Mouse (Mus musculus) regulatory T cell (primary cell): ENCODE results near the gene Stn1.

Experiments
- in situ Hi-C: fragments of 300-600 bp; cut with MboI, MseI; formaldehyde crosslinking; loops from one replicate; pipeline ENCODE4 v1.15.1; 2025; ENCODE audit warnings: high pct_unique_total_duplicates

Stn1 gene

DNA sequence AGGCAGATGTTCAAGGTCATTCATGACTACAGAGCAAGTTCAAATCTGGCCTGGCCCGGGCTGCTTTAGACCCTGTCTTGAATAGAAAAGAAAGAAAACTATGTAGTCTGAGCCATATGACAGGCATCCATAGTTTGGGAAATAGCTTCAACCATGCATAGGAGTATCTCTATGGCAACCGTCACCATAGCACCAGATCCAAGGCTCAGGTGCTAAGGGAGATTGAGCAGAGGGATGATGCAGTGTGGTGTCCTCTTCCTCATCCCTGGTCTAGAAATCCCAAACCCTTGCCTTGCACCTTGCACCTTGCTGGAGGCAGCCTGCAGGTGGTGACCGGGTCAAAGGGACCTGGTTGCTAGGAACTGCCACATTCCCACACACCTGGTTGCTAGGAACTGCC is 53.2 kb downstream of the Stn1 start:
- in situ Hi-C loops = no loop called here

DNA sequence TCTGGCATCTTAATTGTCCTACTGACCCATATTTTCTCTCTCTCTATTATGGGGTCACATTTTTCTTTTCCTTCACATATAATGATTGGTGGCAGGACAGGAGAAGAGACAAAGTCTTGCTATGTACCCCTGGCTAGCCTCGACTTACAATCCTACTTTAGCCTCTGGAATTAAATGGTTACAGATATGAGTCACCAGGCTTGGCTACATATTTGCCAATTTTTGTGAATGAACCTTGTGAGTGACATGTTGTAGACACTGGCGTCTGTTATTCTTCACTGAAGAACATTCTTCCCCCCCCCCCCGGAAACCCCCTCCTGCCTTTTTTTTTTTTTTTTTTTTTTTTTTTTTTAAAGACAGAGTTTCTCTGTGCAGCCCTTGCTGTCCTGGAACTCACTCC is 54.0 kb downstream of the Stn1 start:
- in situ Hi-C loops = no loop called here

DNA sequence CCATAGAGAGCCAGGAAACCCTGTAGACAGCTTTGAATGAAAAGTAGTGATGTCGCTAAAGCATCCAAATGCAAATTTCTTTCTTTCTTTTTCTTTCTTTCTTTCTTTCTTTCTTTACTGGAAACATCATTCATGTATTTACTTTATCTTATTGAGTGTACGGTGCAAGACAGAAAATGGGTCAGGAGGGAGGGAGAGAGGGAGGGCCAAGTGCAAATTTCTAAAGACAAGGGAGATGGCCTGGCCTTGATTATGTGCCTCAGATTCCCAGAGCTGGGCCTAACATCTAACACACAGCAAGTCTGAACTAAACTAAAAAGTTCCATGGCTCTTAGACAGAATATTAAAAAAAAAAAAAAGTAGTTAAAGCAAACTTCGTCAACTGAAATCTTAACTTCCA is 63.9 kb downstream of the Stn1 start:
- in situ Hi-C loops = no loop called here

DNA sequence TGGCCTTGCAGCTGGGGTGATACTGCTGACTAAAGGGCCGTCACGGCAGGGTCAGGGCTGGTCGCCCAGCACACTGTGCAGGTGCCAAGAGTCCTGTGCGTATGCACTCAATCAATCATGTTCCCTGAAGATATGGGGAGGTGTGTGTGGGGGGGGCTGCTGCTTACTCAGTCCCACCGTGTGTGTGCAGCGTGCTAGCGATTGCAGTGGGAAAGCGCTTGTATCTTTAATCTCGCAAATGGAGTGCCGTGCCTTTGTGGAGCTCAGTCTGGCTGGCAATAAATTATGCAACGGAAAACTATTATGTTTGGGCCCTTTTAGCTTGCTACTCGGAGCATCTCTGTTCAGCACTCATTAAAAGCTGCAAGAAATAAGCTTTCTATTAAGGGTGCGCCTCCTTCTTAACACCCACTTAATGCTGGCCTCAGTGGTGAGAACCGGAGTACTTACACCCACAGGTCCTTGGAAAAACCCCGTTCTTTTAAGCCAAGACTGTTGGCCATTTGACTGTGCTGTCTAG is 64.4 kb downstream of the Stn1 start:
- in situ Hi-C loops = no loop called here

DNA sequence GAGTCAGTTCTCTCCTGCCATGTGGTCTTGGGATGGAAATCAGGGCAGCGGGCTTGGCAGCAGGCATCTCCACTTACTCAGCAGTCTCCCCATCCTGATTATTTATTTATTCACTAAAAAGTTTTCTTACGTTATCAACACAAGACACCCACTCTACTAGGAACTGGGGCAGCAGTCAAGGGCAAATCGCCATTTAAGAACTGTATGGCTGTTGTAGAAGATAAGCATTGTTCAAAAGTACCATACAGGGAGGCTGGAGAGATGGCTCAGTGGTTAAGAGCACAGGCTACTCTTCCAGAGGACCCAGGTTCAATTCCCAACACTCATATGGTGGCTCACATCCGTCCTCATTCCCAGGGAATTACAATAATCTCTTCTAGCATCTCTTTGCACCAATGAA is 65.5 kb downstream of the Stn1 start:
- in situ Hi-C loops = no loop called here

DNA sequence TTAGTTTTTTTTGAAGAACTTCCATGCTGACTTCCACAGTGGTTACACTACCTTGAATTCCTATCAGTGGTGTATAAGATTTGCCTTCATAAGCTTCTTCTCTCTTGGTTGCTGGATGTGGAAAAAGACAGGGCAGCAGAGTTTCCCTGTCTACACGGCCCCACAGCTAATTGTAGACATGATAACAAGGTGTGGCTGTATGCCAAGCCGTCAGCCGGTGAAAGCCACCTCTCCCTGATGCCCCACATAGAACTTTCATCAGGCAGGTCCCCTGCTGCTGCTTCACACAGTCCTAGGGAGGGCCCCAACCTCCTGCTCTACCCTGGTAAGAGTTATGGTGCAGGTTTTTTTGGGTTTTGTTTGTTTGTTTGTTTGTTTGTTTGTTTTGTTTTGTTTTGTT is 68.6 kb downstream of the Stn1 start:
- in situ Hi-C loops = no loop called here

DNA sequence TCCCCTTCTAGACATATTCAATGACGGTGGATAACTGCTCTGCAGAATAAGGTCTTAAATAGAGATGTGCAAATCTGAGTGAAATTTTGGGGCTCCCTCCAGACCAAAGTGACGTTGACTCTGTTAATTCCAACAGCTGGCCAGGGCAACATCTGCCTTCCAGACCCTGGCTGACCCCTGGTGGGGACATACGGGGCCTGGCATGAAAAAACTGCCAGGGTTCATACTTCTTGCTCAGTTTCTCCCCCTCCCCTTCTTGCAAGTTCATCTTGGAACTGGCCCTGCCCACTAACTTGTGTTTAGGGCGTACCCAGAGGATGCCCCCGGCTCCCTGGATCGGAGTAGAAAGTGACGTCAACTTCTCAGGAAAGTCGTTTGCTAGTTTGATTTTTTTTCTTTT is 70.5 kb downstream of the Stn1 start:
- in situ Hi-C loops = no loop called here

DNA sequence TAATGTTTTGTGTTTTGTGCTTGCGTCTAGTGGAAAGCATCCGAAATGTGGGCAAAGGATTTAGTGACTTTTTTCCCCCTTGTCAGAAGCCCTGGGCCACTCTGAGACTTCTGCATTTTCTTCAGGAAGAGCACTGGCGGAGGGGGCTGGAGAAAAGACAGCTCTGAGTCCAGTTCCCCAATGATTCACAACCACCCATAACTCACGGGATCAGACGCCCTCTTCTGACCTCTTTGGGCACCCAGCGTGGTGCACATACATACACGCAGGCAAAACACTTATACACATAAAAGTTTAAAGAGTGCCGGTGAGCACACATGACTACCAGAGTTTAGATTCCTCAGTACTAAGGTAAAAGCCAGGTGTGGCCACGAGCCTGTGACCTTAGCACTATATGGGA is 71.8 kb downstream of the Stn1 start:
- in situ Hi-C loops = no loop called here

DNA sequence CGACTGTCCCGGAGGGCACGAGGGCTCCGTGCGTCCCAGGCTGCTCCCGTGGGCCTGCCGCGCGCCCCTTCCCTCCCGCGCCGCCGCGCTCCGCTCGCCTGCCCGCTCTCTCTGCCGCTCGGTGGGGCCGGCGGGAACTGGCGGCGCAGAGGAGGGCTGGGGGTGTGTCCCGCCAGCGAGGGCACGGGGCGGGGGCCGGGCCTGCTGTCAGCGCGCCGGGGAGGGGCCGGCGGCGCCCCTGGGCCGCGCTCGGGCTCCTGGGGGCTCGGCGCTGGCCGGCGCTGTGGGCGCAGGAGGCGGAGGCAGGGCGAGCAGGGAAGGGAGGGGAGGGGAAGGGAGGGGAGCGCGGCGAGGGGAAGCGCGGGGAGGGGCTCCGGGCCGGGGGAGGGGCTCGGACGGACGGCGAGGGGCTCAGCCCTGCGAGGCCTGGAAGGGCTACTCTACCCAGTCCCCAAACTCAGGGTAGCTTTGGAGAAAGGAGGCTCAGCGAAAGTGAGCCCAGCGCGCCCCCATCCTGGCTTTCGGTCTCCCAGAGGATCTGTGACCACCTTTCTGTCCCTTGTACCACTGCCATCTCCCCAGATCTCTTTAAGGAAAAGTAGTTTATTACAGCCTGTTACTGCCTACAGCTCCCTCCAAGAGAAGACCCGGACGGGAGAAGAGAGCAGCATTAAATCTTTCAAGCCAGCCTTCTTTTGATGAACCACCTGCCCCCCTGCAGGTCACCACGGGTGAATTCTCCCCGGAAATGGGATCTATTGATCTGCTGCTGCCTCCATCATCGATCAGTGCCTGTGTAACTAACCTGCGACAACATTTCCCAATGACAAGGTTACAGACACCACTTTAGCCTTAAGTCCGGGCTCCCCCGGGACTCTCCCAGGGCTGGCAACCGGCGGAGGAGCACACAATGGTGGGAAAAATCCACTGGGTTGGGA is 72.7 kb downstream of the Stn1 start, which contains the start of gene Sh3pxd2a:
TSS of gene Sh3pxd2a (minus strand) at position 98 of the 938 bp plus-strand sequence.
- in situ Hi-C loops = loop anchor here (5.0 kb wide), 1 partner anchor 107 kb away; no protein-coding TSS in a partner anchor

DNA sequence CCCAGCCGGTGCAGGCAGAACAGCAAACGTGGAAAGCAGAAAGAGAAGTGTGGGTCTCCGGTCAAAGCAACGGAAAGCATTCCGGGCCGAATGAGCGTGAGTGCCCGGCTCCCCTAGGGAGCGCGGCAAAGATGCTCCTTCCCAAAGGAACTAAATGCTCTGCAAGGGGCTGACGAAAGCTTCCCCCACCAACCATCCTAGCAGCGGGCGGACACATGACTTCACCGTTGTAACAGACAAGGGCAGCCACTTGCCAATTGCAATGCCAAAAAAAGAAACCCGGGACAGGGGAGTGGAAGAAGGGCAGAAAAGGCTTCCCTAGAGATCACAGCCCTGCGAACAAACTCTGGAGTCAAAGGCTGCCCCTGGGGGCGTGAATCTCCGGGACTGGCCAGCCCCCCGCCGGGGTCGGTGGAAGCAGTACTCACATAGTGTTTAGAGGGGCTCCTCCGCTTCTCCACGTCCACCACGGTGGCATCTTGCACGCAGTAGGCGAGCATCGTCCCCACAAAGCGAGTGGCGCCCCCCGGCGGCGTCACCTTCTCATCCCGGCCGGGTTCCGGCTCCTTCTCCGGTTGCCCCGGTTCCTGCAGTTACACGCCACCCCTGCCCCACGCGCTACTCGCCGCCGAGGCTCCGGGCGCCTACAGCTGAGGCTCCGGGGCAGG is 73.5 kb downstream of the Stn1 start:
- in situ Hi-C loops = loop anchor here (5.0 kb wide), 1 partner anchor 106 kb away; no protein-coding TSS in a partner anchor

DNA sequence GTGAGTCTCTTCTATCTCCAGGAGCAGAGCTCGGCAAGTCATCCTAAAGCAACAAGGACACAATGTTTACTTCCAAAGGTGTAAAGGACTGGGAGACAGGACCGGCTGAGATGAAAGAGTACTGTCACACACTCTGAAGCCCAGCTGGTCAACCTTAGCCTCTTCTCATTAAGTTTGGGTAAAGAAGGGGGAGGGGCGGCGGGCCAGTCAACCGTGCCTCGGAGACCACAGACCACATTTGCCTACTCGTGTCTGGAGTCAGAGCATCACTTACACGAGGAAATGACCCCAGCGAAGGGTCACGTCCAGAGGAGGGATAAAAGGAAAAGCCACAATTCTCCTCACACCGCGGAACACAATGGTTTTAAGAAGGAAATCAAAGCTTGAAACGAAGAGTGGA is 74.1 kb downstream of the Stn1 start:
- in situ Hi-C loops = loop anchor here (5.0 kb wide), 1 partner anchor 106 kb away; no protein-coding TSS in a partner anchor

DNA sequence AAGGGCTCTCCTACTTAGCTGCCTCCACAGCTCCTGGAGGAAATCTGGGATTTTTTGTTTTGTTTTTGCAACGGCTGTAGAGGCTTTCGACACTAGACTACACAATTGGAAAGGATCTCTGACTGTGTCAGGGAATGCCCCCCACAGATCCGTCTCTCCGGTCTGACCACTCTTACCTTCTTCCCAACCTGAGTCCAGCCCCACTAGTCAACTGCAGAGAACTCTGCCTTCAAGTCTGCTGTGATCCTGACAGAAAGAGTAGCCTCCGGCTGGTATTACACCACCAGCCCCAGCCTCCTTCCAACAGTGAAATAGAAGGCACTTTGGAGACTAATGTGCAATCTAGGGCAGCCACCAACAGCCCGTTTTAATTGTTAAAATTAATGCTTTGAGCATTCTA is 74.6 kb downstream of the Stn1 start:
- in situ Hi-C loops = loop anchor here (5.0 kb wide), 1 partner anchor 105 kb away; no protein-coding TSS in a partner anchor

DNA sequence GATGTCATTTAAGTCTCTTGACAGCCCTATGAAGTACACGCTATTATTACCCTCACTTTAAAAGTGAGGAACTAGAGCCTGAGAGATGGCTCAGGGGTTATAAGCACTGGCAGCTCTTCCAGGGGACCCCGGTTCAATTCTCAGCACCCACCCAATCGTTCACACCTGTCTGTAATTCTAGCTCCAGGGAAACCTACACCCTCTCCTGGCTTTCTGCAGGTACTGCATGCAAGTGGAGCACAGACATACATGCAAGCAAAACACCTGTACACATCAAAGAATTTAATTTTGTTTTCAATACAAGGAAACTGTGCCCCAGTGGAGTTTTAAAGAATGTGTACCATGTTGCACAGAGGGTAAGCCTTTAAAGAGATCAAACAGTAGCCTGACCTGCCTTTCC is 75.5 kb downstream of the Stn1 start:
- in situ Hi-C loops = loop anchor here (5.0 kb wide), 1 partner anchor 105 kb away; no protein-coding TSS in a partner anchor

DNA sequence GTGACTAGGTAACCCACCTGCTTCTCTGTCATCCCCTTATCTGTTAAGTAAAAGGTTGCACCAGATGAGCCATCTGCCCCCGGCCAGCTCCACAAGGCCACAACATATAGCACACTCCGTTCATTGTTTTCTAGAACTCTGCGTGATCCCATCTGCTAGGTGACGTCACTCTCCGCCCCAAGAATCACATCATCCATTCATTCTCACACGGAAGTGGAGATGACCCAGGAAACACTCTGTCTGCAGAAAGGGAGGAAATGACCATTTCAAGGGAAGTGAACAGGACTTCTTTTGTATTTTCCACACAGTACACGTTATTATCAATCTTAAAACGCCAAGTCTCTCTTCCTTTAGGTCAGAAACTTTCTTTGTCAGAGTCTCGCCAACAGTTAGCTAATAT is 75.9 kb downstream of the Stn1 start:
- in situ Hi-C loops = loop anchor here (5.0 kb wide), 1 partner anchor 104 kb away; no protein-coding TSS in a partner anchor

DNA sequence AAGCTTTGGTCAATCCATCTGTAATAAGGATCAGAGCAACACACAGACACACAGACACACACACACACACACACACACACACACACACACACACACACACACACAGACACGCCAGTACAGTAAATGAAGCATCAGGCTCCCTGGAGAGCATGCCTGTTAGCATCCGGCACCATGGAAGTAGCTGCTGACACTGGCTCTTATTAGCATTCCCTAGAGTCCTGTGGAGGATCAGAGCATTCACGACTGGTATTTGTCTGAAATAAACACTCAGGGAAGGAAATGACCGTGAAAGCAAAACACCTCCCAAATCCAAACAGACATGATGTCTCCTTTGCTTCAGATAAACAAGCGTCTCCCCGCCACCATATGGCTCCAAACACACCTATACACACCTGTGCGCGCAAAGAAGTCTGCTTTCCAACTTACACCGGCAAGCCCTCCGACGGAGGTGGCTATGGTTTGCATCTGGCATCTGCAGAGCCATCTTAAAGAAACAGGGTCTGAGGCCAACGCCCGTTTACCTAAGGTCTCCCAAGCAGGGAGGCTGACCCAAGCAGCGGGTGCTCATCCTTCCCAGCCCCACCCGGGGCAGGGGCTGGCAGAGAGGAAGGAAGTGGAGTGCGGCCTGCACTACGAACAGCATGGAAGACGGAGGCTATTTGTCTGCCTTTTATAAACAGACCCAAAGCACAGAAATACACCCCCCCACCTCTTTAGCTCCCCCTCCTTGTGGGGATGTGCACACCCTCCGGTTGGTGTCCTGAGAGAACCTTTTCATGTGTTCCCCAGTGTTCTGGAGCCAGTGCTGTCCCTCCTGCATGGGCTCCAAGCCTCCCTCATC is 77.0 kb downstream of the Stn1 start:
- in situ Hi-C loops = loop anchor here (5.0 kb wide), 1 partner anchor 103 kb away; no protein-coding TSS in a partner anchor

DNA sequence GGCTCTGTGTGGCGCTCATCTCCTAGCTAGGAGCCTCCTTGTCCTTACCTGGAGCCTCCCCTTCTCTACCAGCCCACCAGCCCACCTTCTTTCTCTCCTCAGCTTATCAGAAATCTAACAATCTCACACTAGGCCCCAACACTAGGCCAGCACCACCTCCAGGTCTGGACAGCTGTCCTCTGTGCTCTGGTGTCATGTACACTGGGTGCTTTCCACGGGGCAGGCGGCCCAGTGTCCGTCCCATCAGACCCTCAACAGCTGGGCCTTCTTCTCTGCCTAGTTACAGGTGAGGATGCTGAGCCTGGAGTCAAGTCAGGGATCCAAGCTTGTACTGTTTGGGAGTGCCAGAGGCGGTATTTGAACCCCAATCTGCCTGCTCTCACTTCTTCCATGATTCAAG is 78.1 kb downstream of the Stn1 start:
- in situ Hi-C loops = no loop called here

DNA sequence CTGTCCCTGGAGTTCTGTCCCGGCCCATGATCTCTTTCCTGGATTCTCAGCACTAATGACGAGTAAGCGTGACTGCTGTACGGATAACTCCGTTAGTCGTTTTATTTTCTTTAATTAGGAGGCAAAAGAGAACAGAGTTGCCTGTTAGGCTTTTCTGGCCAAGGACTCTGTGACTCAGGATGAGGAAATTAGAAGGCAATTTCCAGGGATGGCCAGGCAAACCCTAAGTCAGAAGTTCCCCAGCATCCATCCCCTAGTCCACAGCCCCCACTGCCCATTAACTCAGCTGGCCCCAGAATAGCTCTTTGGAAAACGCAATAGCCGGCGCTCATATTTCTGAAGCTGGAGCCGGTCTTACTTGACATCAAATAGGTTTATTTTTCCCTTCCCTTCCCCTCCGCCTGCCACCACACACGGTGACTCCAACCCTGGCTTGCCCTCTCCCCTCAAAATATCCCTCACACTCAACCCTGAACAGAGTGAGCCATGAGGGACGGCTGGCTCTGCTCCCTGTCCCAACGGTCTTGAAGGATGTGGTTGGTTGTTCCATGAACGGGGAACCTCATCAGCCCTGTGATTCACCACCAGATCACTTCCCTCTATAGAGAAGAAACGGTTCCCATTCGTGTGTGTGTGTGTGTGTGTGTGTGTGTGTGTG is 78.7 kb downstream of the Stn1 start:
- in situ Hi-C loops = no loop called here

DNA sequence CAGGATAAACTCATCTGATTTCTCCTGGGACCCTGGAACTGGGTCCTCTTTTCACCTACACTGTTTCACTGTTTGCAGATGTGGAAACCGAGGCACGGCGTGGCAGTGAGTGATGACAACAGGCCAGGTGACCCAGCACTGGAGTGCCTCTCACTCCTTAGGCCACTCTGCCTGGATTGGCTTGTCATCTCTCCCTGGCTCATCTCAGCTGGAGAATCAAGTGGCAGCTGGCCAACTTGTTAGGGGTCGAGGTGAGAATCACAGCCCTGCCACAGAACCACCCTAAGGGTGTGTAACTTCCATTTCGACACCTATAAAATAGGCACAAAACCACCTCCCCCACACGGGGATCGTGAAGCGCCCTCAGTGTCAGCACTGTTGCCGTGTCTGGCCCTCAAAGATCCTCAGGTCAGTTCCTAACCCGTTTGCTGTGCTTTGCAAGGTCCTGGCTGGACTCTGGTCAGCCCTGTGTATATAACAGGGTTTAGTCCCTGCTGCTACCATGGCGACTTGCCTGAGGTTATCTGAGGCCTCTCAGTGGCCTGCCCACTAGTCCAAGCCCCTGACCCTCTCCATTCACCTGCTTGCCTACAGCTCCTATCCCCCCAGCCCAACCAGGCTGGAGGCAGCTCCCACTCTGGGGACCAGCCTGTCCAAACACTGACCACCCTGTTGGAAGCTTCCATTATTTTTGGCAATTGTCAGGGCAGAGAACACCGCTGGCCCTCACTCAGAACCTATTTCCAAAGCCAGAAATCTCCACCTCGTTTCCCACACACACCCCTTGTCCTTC is 79.4 kb downstream of the Stn1 start:
- in situ Hi-C loops = no loop called here

DNA sequence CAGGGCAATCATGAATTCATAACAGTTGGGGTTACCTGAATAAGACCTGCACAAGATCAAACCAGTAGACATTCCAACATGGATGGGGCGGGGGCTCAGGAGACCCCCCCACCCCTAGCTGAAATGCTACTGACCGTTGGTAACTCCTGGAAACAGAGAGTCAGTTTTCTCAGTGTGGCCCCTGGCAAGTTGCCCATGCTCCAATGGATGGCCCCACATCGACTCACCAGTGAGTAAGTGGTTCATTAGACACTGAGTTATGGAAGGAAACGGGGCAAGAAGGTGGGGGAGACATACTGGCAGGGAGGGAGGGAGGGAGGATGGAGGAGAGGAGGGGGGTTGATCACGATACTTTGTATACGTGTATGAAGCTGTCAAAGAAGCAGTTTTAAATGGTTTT is 81.3 kb downstream of the Stn1 start:
- in situ Hi-C loops = no loop called here
